Mouse (Mus musculus): ENCODE data around the gene Krt8.

Krt8 gene

DNA sequence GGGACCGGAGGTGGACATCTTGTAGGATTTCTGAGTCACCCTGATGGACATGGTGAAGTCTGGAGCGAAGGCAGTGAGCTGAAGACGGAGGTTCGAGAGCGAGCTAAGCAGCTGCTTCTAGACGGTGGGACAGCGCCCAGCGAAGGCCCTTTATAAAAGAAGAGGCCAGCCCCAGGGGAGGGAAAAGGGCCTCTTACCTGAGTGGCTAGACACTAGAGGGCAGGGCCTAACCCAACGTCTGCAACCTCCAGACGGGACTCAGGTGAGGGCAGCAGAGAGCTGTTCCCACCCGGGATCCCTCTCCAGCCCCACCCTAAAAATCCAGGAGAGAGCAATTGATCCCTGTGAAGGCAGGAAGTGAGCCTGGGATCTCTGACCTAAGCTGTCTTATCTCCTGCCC lies at the start of gene Krt8:
Gene Krt8, minus strand, starts transcription at position 294 of the 400 bp plus-strand sequence.
- no peak for DNase-seq

DNA sequence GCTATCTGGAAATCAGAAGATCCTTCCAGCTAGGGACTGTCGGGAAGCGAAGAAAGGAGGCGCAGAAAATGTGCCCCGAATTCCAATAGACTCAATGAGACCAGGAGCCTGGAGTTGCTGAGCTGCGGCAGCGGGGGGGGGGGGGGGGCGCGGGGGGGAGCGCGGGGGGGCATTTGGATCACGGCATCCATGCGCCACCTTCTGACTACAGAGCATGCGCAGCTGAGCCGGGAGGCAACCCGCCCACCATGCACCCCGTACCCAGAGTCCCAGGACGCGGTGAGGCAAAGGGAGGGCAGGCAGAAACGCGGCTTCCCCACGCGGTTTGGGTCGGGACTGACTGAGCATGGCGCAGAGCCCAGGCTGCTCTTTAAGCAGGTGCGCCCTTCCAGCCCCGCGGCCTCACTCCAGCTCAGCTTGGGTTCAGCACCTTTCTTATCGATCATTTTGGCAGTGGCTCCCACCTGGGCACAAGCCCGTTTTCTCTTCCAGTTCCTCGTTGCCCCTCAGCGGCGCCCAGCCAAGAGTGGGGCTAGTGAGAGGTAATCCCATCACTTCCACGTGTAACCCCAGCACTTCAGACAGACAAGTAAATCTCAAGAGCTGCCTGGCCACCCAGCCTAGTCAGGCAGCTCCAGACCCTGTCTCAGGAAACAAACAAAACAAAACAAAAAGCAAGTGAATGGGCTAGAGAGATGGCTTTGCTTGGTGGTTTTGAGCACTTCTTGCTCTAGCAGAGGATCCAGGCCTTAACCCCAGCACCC lies 47.8 kb upstream of the Krt8 start:
- peak; percentile 43 to 51 for DNase-seq

DNA sequence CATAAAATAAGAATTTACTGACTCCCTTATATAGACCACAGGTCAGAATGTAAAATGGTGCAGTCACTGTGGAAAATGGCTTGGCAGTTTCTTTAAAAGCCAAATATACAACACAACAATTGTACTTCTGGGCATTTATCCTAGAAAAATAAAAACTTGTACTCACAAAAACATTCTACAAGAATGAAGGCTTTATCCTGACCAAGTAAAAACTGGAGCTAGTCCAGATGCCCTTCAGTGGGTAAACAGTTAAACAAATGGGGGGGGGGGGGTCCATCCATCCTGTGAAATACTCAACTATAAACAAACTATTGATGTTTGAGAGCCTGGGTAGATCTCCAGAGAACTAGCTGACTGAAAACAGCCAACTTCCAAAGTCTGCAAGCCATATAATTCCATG lies 45.6 kb upstream of the Krt8 start:
- no peak for DNase-seq

DNA sequence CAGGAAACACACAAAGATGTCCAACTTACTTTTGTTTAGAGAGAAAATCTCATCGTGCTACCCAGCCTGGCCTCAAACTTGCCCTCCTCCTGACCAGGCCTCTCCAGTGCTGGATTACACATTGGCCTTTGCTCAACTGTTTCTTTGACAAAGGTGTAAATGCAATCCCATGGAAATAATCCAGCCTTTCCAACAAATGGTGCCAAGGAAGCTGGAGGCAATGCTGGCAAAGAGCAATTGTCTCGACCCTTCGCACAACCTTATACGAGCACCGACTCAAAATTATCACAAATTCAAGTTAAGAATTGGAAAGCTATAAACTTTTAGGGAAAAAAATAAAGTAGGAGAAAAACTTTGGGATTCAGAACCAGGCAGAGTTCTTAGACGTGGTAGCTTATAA lies 43.7 kb upstream of the Krt8 start:
- no peak for DNase-seq

DNA sequence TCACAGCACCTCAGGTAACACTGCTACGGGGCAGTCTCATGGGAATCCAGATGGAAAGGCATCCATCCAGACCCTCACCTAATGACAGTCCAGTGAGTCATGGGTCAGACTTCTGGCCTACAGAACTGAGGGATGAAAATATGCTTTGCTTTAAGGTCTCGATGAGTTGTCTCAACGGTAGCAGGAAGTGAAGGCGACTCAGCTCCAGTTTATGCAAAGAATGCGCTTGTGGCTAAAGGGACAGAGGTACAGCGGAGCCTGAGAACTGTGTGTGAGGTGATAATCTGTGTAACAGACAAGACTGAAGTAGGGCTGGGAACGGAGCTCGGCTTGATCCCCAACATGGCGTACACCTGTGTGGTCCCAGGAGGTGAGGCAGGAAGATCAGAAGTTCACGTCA lies 41.4 kb upstream of the Krt8 start:
- no peak for DNase-seq

DNA sequence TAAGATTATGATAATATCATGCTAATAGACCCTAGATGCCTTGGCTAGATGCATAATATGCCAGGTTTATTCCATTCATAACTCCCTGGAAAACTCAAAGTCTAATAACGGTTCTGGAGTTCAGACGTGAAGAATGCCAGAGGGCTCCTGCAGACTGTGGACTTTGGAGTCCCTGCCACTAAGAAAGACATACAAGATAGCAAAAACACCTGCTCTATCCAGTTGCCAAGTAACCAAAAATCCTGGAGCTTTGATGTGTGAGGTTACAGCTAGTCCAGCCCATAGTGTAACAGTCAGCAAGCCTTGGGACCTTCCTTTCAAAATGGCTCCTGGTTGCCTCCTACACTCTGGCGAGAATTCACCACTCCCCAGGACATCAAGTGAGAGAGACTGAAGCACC lies 40.5 kb upstream of the Krt8 start:
- no peak for DNase-seq

DNA sequence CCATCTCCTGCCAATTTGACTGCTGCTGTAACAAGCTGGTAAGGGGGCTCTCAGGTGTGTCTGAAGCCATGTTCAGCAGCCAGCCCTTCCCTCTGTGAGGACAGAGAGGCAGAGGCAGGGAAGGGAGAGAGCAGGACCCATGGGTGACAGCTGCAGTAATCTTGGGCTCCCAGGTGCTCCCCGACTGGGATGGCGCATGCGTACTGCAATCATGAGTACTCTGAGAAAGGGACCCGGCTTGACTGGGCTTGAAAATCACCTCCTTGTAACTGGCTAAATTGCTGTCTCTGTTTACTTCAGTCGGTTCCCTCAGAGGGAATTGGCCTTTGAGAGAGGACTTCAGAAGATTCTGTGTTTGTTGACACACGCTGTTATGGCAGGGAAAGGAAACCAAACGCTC lies 37.7 kb upstream of the Krt8 start:
- DNase-seq = no peak

DNA sequence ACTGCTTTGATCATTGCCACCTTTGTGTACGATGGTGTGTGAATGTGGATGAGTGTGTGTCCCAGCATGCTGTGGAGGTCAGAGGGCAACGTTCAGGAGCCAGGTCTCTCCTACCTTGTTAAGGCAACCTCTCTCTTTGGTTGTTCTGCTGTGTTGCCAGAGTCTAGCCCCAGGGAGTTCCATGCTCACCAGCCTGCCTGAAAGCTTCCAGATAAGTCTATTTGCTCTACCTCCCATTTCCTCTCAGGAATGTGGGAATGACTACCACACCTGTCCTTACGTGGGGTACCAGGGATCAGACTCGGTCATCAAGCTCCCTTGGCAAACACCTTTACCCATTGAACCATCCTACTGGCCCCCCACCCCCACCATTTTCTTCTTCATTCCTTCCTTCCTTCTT lies 36.0 kb upstream of the Krt8 start:
- no peak for DNase-seq

DNA sequence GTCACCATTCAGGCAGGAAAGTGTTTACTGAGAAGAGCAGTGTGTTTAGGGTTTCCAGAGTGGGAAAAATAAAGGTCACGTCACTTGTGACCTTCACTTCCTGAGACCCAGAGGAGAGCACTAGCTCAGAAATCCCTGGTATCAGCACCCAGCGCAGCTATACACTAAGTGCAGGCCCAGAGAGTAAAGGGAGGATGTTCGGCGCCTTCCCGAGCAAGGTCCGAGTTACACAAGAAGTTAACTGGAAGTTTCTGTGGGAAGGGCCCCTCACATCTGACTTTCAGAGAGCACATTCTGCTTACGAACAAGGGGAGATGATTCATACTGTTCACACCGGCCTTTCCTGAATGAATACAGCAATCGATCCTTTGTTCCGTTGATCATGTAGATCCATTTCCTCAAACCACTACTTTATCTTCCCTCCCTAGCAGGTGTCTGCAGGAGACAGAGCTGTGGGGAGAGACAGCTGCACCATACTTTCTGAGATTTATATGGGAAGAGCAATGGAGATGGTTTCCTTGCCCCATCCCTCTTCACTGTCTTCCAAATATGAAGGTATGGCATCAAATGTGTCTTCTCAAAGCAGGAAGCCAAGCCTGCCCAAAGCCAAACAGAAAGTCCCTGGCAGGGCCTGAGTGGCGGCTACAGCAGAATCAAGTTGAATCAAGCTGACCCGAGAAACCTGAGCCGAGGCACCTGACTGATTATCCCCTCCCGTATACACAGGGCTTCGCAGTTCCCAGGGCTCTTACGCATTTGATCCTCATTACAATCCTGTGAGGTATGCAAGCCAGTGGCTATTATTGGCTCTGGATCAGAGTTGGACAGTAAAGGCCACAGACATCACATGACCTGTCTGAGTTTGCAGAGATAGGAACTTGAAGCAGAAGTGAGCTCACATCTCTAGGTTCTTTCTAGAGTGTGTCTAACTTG lies 30.1 kb upstream of the Krt8 start:
- no peak for DNase-seq

DNA sequence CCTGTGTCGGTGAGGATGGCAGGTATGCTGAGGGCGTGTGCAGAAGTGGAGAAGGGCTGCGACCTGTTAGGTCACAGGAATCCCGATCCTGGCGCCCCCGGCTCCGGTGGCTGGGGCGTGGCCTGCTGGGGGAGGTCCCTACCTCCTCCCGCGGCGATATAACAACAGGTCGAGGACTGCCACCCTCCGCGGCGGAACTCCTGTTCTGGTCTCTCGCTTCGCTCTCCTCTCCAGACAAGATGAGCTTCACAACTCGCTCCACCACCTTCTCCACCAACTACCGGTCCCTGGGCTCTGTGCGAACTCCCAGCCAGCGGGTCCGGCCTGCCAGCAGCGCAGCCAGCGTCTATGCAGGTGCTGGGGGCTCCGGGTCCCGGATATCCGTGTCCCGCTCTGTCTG lies 23.8 kb upstream of the Krt8 start, which contains the start of gene Krt18:
Gene Krt18, plus strand, starts transcription at position 141 of the 400 bp plus-strand sequence.
- DNase-seq = no peak

DNA sequence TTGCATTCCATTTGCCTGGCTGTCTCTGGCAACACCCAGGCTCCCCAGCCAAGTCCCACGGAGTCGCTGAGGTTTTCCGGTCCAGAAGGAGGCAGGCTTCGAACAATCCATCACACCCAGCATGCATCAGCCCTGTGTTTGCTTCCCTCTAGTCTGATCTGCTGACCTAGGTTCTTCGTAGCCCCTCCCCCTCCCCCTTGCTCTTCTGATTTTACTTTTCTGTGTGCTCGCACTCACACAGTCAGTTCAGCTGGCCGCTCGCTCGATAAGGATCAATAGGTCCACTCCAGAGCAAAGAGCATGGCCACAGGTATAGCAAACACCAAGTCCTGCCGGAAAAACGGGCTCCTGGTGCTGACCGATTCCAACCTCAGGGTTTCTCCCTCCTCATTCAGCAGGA lies 22.1 kb upstream of the Krt8 start:
- DNase-seq = no peak

DNA sequence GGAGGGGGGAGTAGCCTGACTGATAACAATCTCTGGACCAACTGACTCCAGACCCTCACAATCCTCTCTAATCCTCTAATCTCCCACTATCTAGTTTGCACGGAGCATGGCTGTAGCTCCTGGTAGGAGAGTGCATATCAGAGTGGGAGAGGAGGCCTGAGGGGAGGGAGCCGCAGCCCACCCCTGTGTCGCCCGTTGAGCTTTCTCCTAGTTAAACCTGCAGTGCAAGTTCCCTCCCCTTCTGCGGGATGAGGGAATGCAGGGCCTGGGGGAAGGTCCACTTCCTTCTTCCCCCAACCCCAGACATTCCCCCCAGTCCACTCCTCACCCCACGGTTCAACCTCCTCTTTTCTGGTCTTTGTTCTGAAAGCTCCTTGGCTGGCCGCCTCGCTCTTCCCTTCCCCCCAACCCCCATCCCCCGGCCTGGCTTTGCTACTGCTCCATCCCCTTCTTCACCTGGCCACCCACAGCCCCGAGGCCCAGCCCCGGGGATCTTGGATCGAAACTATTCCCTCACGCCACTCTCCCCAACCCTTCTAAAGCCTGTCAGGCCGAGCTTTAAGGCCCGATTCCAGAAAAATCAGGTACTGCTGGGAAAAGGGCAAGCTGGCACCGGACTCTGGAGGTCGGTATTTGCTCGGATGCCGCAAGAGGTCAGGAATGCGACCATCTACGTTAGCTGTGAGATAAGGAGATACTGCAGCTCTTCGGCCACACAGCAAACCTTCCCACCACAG lies 21.0 kb upstream of the Krt8 start:
- DNase-seq = no peak

DNA sequence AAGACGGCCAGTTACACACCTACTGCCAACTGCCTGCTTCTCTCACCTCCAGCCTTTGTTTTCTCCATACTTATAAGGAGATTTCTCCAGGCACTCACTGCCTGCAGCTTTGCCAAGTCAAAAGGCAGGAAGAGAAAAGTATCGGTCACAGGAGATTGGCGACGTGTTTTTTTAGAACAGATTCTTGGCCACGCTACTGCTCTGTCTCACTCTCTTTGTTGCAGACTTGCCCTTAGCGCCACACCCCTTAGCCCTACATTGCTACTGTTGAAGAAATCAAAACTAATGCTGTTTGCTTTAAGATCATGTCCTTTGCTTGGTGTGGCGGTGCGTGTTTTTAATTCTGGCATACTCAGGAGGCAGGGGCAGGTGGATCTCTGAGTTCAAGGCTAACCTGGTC lies 19.6 kb upstream of the Krt8 start:
- no peak for DNase-seq

DNA sequence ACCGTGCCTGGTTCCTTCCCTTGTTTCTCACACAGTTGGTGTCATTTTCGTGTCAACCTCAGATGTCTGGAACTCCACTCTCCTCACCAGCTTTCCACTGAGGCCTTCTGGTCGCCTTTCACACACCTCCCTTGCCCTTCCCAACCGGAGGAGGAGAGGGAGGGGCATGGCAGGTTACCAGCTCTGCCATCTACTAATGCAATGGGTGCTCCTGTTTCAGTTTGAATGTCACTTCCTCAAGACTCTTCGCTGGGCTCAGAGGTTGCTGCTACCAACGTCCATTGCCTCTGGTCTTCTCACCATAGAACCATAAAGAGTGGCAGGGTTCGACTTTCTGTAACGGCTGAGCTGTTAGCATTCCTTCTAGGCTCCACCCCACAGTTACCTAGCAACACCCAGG lies 18.2 kb upstream of the Krt8 start:
- DNase-seq = no peak

DNA sequence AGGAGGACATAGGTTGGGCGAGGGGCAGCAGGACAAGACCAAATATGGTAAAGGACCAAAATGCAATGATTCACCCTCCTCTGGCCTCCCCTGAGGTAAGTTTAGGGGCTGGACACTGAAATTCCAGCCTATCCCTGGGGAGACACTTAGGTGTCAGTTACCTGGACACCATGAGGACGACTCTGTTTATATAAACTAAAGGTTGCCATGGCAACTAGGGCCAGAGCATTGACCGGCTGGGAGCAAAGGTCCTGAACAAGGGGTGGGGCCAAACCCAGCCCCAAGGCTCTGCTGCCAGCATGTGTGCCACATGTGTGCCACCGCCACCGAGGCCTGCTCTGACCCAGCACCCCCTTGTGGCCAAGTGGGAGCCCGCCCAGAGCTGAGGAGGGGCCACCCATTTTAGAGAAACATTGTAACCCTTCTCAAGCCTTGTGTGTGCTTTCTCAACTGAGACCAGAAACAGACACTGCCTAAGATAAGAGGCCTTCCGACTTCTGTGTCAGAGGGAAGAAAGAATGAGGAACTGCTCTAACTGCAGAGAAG lies 13.7 kb upstream of the Krt8 start:
- DNase-seq = no peak

DNA sequence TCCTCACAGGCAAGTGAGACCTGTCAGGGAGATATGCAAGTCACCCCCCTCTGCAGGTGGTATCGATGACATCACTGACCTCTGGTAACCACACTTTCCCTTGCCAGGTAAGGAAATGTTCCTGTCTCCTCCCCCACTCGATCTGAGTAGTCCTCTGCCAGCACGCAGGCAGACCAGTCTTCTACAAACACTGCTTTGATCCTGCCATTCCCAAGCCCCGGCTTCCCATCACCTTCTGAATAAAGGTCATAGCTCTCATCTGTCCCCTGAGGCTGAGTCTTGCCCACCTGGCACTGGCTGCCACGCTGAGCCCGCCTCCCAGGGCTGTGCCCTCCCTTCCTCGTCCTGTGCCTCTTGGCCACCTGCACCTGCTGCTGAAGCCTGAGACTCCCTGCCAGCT lies 12.5 kb upstream of the Krt8 start:
- DNase-seq = no peak

DNA sequence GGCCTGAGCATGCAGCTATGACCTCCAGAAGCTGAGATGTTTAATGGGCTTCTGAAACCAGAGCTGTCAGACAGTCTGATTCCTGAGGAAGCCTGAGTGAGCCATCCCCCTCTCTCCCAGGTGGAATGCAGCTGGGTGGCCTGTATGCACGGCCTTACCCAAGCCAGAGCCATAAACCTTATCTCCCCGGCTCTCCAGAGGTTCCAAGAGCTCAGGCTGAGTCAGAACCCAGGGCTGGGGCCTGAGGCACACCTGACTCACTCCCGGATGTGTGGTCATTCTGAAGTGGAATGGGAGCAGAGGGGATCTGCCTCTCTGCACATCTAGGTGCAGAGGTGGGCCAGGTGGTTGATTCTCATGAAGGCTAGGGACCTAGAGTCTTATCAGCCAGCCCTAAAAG lies 11.8 kb upstream of the Krt8 start:
- DNase-seq = no peak

DNA sequence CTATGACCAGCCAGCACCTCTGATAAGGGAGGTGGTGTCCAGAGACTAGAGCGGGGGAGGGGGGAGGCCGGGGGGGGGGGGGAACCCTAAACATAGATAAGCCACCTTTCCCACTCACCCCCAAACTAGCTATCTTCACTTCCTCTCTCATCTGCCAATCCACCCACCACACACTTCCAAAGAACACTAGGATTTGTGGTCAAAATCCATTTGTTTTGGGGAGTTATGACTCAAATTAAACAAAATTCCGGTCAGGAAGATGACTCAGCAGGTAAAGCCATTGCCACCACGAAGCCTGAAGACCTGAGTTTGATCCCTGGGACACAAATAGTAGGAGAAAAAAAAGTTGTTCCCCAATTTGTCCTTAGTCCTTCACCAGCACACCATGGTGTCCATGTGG lies 10.6 kb upstream of the Krt8 start:
- no peak for DNase-seq

DNA sequence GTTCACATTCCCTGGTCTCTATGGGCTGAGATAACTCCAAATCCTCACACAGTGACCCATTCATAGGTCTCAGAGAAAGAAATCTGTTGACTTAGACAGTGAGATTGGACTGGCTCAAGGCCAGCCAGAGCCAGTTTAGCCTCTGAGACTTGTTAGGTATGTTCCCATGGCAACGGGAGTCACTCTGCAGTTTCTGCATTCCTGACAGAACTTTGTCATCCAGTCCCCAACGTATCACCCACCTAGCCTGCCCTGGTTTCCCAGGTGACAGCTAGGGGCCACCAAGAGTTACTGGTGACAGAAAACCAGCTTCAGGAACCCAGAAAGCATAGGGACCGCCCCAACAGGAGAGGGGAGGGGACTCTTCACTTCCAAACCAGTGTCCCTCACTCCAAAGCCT lies 9.4 kb upstream of the Krt8 start:
- no peak for DNase-seq

DNA sequence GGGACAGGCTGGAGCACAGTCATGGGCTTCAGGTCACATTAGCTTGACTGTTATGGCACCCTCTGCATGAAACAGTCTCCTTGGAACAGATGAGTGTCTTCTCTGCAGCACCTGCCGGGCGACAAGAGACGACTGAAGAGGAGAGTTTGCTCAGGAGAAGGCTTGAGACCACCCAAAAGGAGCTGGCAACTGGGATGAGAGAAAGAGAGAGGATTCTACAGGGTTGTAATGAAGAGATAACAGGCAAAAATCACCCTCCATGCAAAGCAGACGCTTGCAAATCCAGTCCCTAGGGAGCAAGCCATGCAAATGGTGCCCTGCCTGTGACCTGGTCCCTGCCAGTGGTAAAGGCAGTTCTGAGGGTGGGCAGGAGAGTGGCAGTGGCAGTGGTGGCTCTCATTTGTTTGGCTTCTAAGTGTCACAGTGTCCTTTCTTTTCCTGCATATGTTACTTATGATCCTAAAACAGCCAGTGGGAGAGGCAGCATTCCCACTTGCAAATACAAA lies 8.0 kb upstream of the Krt8 start:
- no peak for DNase-seq

DNA sequence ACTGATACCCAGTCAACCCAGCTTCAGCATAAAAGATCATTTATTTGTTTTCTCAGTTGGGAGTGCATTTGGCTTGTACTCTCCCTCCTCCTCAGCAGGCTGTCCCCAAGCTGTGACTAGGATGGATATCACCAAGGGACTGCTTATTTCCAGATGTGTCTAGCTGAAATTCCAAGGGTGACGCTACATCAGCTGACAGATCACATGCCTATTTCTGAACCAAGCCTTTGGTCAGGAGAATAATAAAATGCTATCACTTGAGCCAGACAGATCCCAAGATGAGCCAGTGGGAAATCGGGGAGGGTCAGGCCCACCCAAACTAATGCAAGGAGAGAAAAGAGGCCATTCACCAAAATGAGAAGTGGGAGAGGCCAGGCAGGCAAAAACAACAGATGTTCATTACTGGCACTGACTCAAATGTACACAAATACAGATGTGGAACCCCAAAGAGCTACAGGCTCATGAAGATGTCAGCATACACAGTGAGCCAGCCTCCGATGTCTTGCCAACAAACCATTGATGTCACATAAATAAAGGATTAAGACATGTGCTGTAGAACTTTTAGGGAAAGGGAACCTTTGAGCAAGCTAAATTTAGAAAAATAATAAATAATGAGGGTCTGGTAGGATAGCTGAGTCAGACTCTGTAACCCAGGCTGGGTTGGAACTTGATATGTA lies 6.4 kb upstream of the Krt8 start:
- no peak for DNase-seq

Data from cerebellum, postnatal 36 days (tissue).